Mouse (Mus musculus): ENCODE results near the gene Dbx2. TPM values are rescaled to one million over a fixed set of nuclear protein-coding genes. Genes with fewer than 3 reads are reported as not detected.
A peak's percentile ranks its signal among the peaks of the same experiment; 100 is the strongest.

Gene Dbx2
- polyA plus RNA-seq, 1 experiment from 2014 or later = not detected

- Histone ChIP-seq H3K4me1 (ENCODE audit: control insufficient read depth in 2 of 2, insufficient read depth in 2 of 2, low read length in 2 of 2) (no peaks in the 10 kb centered on the region), H3K27ac (replicated peaks in 1 of 2; ENCODE audit: control insufficient read depth in 1 of 2, insufficient read depth in 1 of 2, low read depth in 2 of 2, low read length in 2 of 2) (no peak overlapping the region), H3K9ac (ENCODE audit: low read length) (no peak overlapping the region), H3K36me3 (ENCODE audit: control insufficient read depth, insufficient read depth, low read length) (no peaks in the 10 kb centered on the region), H3K27me3 (ENCODE audit: control insufficient read depth, insufficient read depth, low read length) (no peaks in the 10 kb centered on the region), H3K4me3 (ENCODE audit: control insufficient read depth in 1 of 2, insufficient read depth in 1 of 2, low read depth in 1 of 2, low read length in 2 of 2) (no peak overlapping the region), H3K9me3 (ENCODE audit: control insufficient read depth, low read length) (no peaks in the 10 kb centered on the region), H3K4me2 (ENCODE audit: low read length) (no peak overlapping the region)
- ATAC-seq (ENCODE audit: insufficient number of reproducible peaks, insufficient read depth, low FRiP score, low read depth) = no peak
- WGBS = 44% methylated on average over 4 of the region's 4 CpGs
Measured at GRCm38 (mm10) chr15:95675645-95676044, 19.9 kb upstream of the Dbx2 start.

- no peaks in the 10 kb centered on the region for H3K27me3 ChIP-seq (ENCODE audit: control insufficient read depth, insufficient read depth, low read length)
- no peaks in the 10 kb centered on the region for H3K9me3 ChIP-seq (ENCODE audit: control insufficient read depth, low read length)
- ATAC-seq (ENCODE audit: insufficient number of reproducible peaks, insufficient read depth, low FRiP score, low read depth) = no peak
- no peak overlapping the region for H3K4me2 ChIP-seq (ENCODE audit: low read length)
- no peak overlapping the region for H3K4me3 ChIP-seq (ENCODE audit: control insufficient read depth in 1 of 2, insufficient read depth in 1 of 2, low read depth in 1 of 2, low read length in 2 of 2)
- H3K9ac ChIP-seq (ENCODE audit: low read length) = no peak overlapping the region
- H3K36me3 ChIP-seq (ENCODE audit: control insufficient read depth, insufficient read depth, low read length) = no peaks in the 10 kb centered on the region
- WGBS = 75% methylated on average over 2 of the region's 2 CpGs
- H3K27ac ChIP-seq (replicated peaks in 1 of 2; ENCODE audit: control insufficient read depth in 1 of 2, insufficient read depth in 1 of 2, low read depth in 2 of 2, low read length in 2 of 2) = no peak overlapping the region
- H3K4me1 ChIP-seq (ENCODE audit: control insufficient read depth in 2 of 2, insufficient read depth in 2 of 2, low read length in 2 of 2) = no peaks in the 10 kb centered on the region
Measured at GRCm38 (mm10) chr15:95675176-95675575, 19.4 kb upstream of the Dbx2 start.

DNA sequence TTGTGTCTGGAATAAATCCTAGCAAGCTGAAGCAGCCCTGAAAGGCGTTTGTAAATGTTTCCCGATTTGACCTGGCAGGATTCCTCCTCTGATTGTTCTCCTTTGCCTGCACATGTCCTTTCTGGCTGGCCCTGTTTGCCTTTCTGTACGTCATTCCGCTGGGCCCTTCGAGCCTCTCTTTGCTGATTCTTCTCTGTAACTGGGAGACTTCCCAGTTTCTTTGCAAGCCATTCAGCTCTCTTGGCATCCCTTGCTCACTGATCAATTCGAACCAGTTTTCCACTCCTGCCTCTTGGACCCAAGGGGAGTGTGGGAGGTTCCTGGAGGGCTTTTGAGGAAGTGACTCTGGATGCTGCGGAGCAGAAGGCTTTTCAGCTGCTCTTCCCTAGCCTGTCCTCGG lies 11.4 kb upstream of the Dbx2 start:
- Histone ChIP-seq H3K36me3 (ENCODE audit: control insufficient read depth, insufficient read depth, low read length) (no peaks in the 10 kb centered on the region), H3K4me2 (ENCODE audit: low read length) (no peak overlapping the region), H3K9ac (ENCODE audit: low read length) (no peak overlapping the region), H3K4me3 (ENCODE audit: control insufficient read depth in 1 of 2, insufficient read depth in 1 of 2, low read depth in 1 of 2, low read length in 2 of 2) (no peak overlapping the region), H3K27me3 (ENCODE audit: control insufficient read depth, insufficient read depth, low read length) (no peaks in the 10 kb centered on the region), H3K9me3 (ENCODE audit: control insufficient read depth, low read length) (no peaks in the 10 kb centered on the region), H3K4me1 (ENCODE audit: control insufficient read depth in 2 of 2, insufficient read depth in 2 of 2, low read length in 2 of 2) (no peaks in the 10 kb centered on the region), H3K27ac (replicated peaks in 1 of 2; ENCODE audit: control insufficient read depth in 1 of 2, insufficient read depth in 1 of 2, low read depth in 2 of 2, low read length in 2 of 2) (no peak overlapping the region)
- ATAC-seq (ENCODE audit: insufficient number of reproducible peaks, insufficient read depth, low FRiP score, low read depth) = no peak
- 34% methylated on average over 8 of the region's 8 CpGs for WGBS

DNA sequence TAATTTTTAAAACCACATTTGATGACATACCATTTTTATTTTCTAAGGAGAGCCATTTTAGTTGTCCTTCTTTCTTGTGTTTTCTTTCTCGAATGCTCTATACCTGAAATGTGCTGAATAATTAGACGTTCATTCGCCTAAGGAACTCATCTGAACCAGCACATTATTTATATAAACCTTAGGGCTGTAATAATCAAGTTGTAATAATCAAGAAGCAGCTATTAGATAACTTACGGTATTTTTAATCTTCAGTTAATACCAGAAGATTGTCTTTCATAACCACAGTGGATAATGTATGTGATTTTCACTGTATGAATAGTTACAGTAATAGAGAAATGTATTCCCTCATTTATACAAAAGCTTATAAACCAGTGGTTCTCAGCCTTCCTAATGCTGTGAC lies 9.2 kb upstream of the Dbx2 start:
- Histone ChIP-seq H3K4me2 (ENCODE audit: low read length) (no peak overlapping the region), H3K27me3 (ENCODE audit: control insufficient read depth, insufficient read depth, low read length) (no peaks in the 10 kb centered on the region; the same call in 1 of the 2 replicates), H3K9me3 (ENCODE audit: control insufficient read depth, low read length) (no peaks in the 10 kb centered on the region), H3K9ac (ENCODE audit: low read length) (no peak overlapping the region), H3K36me3 (ENCODE audit: control insufficient read depth, insufficient read depth, low read length) (no peaks in the 10 kb centered on the region), H3K4me1 (ENCODE audit: control insufficient read depth in 2 of 2, insufficient read depth in 2 of 2, low read length in 2 of 2) (no peaks in the 10 kb centered on the region), H3K4me3 (ENCODE audit: control insufficient read depth in 1 of 2, insufficient read depth in 1 of 2, low read depth in 1 of 2, low read length in 2 of 2) (no peak overlapping the region), H3K27ac (replicated peaks in 1 of 2; ENCODE audit: control insufficient read depth in 1 of 2, insufficient read depth in 1 of 2, low read depth in 2 of 2, low read length in 2 of 2) (no peak overlapping the region)
- ATAC-seq (ENCODE audit: insufficient number of reproducible peaks, insufficient read depth, low FRiP score, low read depth) = no peak
- 84% methylated on average over 4 of the region's 4 CpGs for WGBS

DNA sequence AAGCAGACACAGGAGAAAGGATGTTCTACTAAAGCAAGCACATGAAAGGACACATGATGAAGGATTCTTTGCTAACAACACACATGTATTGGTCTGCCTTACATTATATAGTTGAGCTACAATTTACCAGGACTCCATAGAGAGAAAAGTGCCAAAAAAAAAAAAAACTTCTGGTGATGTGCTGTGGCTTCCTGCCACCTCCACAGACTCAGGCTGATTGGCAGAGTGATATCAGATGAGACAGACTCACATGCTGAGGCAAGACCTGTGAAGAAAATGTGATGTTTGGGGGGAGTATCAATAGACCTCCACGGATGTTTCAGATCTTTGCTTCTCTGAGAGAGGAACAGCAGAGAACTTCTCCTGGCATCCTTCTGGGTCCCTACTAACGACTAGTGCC lies 6.0 kb upstream of the Dbx2 start:
- ATAC-seq (ENCODE audit: insufficient number of reproducible peaks, insufficient read depth, low FRiP score, low read depth) = no peak
- H3K9ac ChIP-seq (ENCODE audit: low read length) = no peak overlapping the region
- H3K4me2 ChIP-seq (ENCODE audit: low read length) = no peak overlapping the region
- H3K4me3 ChIP-seq (ENCODE audit: control insufficient read depth in 1 of 2, insufficient read depth in 1 of 2, low read depth in 1 of 2, low read length in 2 of 2) = no peak overlapping the region
- WGBS = 67% methylated on average over 2 of the region's 2 CpGs
- H3K4me1 ChIP-seq (ENCODE audit: control insufficient read depth in 2 of 2, insufficient read depth in 2 of 2, low read length in 2 of 2) = no peaks in the 10 kb centered on the region
- H3K27ac ChIP-seq (replicated peaks in 1 of 2; ENCODE audit: control insufficient read depth in 1 of 2, insufficient read depth in 1 of 2, low read depth in 2 of 2, low read length in 2 of 2) = no peak overlapping the region
- no peaks in the 10 kb centered on the region for H3K36me3 ChIP-seq (ENCODE audit: control insufficient read depth, insufficient read depth, low read length)
- H3K27me3 ChIP-seq (ENCODE audit: control insufficient read depth, insufficient read depth, low read length) = no peaks in the 10 kb centered on the region; the same call in 1 of the 2 replicates
- H3K9me3 ChIP-seq (ENCODE audit: control insufficient read depth, low read length) = no peaks in the 10 kb centered on the region

- Histone ChIP-seq H3K36me3 (ENCODE audit: control insufficient read depth, insufficient read depth, low read length) (no peaks in the 10 kb centered on the region), H3K27ac (replicated peaks in 1 of 2; ENCODE audit: control insufficient read depth in 1 of 2, insufficient read depth in 1 of 2, low read depth in 2 of 2, low read length in 2 of 2) (no peak overlapping the region), H3K4me3 (ENCODE audit: control insufficient read depth in 1 of 2, insufficient read depth in 1 of 2, low read depth in 1 of 2, low read length in 2 of 2) (no peak overlapping the region), H3K9me3 (ENCODE audit: control insufficient read depth, low read length) (no peaks in the 10 kb centered on the region), H3K27me3 (ENCODE audit: control insufficient read depth, insufficient read depth, low read length) (peaks cover 4% of the 10 kb centered on the region), H3K9ac (ENCODE audit: low read length) (no peak overlapping the region), H3K4me1 (ENCODE audit: control insufficient read depth in 2 of 2, insufficient read depth in 2 of 2, low read length in 2 of 2) (no peaks in the 10 kb centered on the region), H3K4me2 (ENCODE audit: low read length) (no peak overlapping the region)
- no peak for ATAC-seq (ENCODE audit: insufficient number of reproducible peaks, insufficient read depth, low FRiP score, low read depth)
- WGBS = 12% methylated on average over 5 of the region's 5 CpGs
Measured at GRCm38 (mm10) chr15:95660368-95660767, 4.6 kb upstream of the Dbx2 start.

- Histone ChIP-seq H3K9ac (ENCODE audit: low read length) (peak overlapping the region; percentile 34; the same call in 1 of the 2 replicates), H3K27me3 (ENCODE audit: control insufficient read depth, insufficient read depth, low read length) (peaks cover 62% of the 10 kb centered on the region), H3K9me3 (ENCODE audit: control insufficient read depth, low read length) (no peaks in the 10 kb centered on the region), H3K27ac (replicated peaks in 1 of 2; ENCODE audit: control insufficient read depth in 1 of 2, insufficient read depth in 1 of 2, low read depth in 2 of 2, low read length in 2 of 2) (no peak overlapping the region), H3K4me3 (ENCODE audit: control insufficient read depth in 1 of 2, insufficient read depth in 1 of 2, low read depth in 1 of 2, low read length in 2 of 2) (peak overlapping the region; percentile 33 to 41), H3K4me1 (ENCODE audit: control insufficient read depth in 2 of 2, insufficient read depth in 2 of 2, low read length in 2 of 2) (peaks cover 2 to 9% of the 10 kb centered on the region in 2 experiments; a peak in 2 of 4 replicates), H3K4me2 (ENCODE audit: low read length) (peak overlapping the region; percentile 70), H3K36me3 (ENCODE audit: control insufficient read depth, insufficient read depth, low read length) (no peaks in the 10 kb centered on the region)
- under 1% methylated on average over 49 of the region's 49 CpGs for WGBS
- ATAC-seq (ENCODE audit: insufficient number of reproducible peaks, insufficient read depth, low FRiP score, low read depth) = no peak
Measured at GRCm38 (mm10) chr15:95654211-95654897, 1.4 kb downstream of the Dbx2 start.

DNA sequence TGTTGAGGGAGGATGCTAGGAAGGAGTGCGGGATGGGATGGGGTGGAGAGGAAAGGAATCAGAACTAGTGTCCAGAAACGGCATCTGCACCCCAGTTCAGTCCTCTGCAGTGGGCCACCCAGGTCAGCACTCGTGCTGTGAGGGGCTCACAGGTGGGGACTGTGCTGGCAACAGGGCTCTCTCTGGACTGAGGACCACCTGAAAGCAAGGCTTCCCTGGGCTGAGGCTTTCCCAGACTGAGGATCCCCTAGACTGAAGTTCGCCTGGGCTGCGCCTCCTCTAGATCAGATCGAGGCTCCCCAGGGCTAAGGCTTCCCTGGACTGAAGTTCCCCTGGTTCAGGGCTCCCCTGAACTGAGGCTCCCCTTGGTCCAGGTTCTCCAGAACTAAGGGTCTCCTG lies 1.9 kb downstream of the Dbx2 start:
- no peak for ATAC-seq (ENCODE audit: insufficient number of reproducible peaks, insufficient read depth, low FRiP score, low read depth)
- H3K27ac ChIP-seq (replicated peaks in 1 of 2; ENCODE audit: control insufficient read depth in 1 of 2, insufficient read depth in 1 of 2, low read depth in 2 of 2, low read length in 2 of 2) = no peak overlapping the region
- 6% methylated on average over 6 of the region's 6 CpGs for WGBS

More for the DNA sequence above, 1.9 kb downstream of the Dbx2 start:
- Histone ChIP-seq H3K4me2 (ENCODE audit: low read length) (peak overlapping the region; percentile 70), H3K4me1 (ENCODE audit: control insufficient read depth in 2 of 2, insufficient read depth in 2 of 2, low read length in 2 of 2) (peaks cover 2 to 9% of the 10 kb centered on the region in 2 experiments; a peak in 2 of 4 replicates), H3K4me3 (ENCODE audit: control insufficient read depth in 1 of 2, insufficient read depth in 1 of 2, low read depth in 1 of 2, low read length in 2 of 2) (peak overlapping the region in 1 of 2 experiments; percentile 41; a peak in 1 of 4 replicates), H3K27me3 (ENCODE audit: control insufficient read depth, insufficient read depth, low read length) (peaks cover 66% of the 10 kb centered on the region), H3K9ac (ENCODE audit: low read length) (no peak overlapping the region), H3K9me3 (ENCODE audit: control insufficient read depth, low read length) (no peaks in the 10 kb centered on the region), H3K36me3 (ENCODE audit: control insufficient read depth, insufficient read depth, low read length) (no peaks in the 10 kb centered on the region)
